Mouse (Mus musculus) right cerebral cortex, adult 2 months (tissue): ENCODE measurements around the gene Mob4.

Experiments
- DNase-seq, 2 experiments: peaks; one replicate each; pipeline ENCODE4 v3.0.0; 2021 to 2022; ENCODE audit warnings: low spot score in 2 of 2

Gene Mob4

DNA sequence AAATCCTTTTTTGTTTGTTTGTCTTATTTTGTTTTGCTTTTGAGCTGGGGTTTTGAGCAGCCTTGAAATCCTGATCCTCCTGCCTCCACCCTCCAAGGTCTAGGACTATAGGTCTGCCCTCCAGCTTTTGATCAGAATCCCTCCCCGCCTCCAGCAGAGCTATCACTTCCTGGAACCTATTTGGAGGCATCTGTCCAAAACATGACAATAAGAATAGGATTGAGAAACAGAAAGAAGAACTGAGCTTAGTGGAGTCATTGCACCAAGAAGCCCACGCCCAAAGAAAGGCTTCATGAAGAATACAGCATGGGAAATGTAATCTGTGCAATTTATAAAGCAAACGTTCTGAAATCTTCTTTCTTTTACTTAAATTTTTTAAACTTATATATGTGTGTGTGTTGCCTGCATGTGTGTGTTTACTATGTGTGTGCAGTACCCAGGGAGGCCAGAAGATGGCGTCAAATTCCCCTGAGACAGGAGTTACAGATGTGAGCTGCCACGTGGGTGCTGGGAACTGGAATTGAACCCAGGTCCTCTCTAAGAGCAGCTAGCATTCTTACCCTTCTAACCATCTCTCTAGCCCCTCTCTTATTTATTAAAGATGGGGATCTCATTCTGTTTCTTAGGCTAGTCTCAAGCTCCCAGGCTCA is 49.0 kb downstream of the Mob4 start:
- no peak for DNase-seq

DNA sequence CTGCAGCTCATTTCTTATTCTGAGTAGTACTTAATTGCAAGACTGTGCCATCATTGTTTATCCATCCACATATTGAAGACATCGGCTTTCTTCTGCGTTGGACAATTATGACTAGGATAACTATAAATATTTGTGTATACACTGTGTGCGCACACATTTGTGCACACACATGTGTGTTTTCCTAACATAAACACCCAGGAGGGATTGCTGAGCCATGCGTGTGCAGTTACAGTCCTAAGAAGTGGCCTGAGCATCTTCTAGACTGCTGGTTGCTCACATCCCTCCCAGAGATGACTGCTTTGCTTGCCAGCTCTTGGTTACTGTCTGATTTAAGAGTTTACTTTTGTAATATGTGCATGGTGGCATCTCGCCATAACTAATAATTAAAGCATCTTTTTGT is 51.4 kb downstream of the Mob4 start:
- no peak for DNase-seq

DNA sequence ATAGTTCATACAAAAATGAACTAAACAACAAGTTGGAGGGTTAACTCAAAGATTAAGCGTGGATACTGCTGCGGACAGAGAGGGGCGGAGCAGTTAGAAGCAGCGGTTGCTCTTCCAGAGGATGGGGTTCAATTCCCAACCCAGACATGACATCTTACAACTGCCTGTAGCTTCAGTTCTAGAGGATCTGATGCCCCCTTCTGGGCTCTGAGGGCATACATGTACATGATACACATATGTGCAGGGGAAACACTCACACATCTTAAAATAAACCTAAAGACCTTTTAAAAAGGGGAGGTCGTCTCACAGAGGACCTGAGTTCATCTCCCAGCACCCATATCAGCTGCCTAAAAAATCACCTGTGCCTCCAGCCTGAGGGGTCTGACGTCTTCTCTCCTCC is 54.7 kb downstream of the Mob4 start:
- no peak for DNase-seq

DNA sequence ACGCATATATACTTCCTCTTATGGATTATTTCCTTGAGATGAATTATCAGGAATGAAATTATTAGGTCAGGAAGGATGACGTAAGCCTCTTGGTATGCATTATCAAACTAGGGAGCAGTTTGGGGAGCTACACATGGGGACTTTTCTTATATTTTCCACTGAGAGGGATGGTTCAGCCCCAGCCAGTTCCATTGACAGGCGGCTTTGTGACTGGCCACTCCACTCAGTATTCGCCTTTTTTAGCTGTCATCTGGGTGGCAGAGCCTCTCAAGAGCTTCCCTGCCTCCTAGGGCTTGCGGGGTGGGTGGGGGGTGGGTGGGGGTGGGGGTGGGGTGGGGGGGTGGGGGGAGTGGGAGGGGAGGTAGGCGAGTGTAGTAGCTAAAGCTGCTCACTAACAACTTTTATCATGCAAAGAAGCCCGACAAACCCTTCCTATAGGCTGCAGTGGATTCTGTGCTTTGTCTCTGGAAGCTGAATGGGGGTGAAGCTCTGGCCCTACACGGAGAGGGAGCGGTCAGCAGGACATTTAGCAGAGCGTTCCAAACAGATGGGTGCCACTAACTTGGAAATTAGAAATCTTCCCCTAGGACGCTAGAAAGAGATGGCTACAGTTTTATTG is 55.7 kb downstream of the Mob4 start:
- DNase-seq, result no peak

DNA sequence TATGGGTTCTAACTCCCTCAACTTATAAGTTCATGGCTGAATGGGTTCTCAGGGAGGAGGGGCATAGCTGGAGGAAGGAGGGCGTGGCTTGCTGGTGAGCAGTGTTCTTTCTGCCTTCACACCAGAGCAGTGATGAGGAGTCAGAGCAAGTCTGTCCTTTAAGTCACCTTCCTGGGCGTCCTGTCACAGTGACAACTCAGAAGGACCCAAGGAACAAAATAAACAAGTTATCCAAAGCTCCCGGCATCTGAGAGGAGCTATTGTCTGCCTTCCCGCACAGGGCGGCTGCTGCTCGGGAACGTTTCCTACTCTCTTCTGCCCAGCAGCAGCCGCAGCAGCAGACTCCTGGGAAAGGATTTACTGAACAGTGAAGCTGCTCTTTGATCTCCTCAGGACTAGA is 61.0 kb downstream of the Mob4 start:
- no peak for DNase-seq

DNA sequence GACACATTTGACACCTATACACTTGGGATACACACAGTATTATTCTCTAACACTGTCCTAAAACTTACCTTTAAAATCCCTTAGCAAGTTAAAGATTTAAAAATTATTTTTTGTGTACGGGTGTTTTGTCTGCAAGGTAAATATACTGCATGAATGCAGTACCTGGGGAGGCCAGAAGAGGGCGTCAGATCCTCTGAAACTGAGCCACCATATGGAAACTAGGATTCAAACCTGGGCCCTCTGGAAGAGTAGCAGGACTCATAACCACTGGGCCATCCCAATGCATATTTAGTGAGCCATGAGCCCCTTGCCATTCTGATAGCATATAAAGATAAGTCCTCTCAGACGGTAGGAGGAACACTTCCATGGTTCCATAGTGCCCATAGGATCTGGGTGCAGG is 61.8 kb downstream of the Mob4 start:
- DNase-seq, result no peak

DNA sequence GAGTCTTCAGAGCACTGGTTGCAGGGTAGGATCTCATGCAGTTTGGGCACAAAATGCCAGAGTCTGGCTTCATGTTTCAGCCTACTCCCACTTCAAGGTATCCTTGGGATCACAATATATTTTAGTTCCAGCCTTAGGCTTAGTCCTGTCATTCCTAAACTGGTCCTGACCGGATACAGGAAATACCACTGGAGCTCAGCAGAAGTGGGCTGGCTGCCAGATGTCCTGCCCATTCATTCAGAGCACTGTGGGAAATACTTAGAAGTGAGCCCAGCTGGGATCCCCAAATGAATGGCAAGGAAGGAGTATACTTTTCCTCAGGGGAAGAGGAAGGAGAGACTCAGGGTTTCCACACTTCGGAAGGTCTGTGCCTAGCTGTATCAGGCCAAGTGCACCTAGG is 62.3 kb downstream of the Mob4 start:
- DNase-seq, result no peak

DNA sequence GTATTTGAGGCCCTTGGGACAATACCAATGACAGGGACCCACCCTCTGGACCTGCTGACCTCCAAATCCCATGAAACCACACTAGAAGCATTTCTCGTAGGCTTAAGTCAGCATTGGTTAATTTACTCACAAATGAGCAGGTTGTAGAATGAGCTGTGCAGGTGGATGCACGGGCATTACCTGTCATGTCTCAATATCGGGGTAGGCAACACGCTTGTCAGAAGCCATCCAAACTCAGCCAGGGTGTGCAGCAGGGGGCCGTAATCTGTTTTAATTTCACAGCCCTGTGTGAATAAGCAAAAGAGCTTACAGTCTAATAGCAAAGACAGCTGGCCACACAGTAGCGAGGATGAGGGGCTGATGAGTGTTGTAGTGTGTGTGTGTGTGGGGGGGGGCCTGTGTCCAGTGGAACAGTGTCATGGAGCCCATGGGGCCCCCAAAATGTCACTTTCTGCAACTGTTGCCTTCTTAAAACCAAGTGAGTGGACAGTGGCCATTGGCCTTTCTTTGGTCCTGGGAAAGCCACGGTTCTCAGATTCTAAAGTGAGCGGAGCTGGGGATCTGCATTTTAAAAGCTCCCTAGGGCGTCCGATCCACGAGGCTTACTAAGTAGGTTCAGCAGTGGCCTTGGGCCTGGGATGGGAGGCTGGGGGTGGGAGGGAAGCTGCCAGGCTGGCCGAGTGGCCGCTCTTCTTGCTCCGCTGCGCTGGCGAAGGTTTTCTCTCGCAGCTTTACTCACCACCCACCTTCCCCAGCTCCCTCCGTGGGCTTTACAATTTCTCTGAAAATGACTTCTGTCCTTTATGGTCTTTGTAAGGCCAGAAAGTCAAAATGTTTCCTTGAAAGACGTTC is 63.3 kb downstream of the Mob4 start:
- DNase-seq, result no peak

DNA sequence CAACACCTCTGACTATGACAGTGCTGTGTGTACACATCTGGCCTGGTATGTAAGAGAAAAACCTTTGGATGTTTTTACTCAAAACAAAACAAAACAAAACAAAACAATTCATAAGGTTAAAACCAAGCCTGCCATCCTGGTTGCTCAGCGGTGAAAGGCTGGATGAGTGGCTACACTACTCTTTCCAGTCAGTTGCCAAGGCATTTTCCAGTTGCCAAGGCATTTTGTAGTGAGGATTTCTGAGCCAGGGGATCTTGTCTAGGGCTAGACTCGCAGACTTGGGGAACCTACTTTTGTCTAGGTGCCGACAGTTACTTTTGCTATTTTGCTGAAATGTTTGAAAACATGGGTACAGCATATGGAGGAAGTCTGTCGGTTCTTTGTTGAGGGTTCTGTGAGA is 64.0 kb downstream of the Mob4 start:
- DNase-seq, result no peak

DNA sequence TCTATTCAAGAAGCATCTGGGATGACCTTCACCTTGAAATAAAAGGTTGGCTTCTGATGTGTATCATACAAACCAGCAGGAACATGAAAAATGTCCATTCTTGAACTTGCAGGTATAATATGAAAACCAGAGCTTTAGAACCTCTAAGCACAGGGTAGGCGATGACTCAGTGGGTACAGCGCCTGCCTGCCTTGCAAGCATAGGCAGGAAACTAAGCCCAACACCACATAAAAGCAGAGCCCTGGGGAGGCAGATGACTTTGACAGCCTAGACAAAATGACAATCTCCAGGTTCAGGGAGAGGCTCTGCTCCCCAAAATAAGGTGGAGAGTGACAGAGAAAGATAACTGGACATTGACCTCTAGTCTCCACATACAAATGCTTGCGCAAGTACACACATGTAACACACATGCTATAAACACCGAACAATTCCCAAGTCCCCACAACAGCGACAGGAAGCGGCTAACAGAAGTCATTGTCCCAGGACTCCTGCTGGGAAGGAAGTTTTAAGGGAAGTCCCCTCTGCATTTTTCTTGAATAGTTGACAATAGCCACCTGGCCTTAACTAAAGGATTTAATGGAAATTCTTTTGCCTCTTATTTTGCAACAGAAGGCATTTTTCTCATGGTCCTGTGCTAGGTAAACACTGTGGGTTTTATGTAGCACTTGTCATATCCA is 65.4 kb downstream of the Mob4 start:
- DNase-seq, result no peak

DNA sequence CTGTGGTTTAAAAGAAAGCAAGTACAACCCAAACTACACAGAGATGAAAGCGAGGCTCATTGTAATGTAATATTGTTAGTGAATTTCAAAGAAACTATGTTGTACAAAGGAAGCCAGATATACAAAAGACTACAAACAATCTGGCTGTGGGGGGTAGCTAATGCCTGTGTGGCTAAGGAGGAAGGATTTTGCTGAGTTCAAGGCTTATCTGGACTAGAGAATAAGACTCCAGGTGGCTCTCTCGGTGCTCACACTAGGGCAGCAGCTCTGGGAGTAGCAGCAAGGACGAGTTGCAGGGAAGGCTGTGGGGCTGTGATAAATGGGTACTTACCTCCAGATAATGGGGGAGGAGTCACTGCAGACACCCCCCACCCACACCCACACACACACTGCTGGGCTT is 67.7 kb downstream of the Mob4 start:
- no peak for DNase-seq

DNA sequence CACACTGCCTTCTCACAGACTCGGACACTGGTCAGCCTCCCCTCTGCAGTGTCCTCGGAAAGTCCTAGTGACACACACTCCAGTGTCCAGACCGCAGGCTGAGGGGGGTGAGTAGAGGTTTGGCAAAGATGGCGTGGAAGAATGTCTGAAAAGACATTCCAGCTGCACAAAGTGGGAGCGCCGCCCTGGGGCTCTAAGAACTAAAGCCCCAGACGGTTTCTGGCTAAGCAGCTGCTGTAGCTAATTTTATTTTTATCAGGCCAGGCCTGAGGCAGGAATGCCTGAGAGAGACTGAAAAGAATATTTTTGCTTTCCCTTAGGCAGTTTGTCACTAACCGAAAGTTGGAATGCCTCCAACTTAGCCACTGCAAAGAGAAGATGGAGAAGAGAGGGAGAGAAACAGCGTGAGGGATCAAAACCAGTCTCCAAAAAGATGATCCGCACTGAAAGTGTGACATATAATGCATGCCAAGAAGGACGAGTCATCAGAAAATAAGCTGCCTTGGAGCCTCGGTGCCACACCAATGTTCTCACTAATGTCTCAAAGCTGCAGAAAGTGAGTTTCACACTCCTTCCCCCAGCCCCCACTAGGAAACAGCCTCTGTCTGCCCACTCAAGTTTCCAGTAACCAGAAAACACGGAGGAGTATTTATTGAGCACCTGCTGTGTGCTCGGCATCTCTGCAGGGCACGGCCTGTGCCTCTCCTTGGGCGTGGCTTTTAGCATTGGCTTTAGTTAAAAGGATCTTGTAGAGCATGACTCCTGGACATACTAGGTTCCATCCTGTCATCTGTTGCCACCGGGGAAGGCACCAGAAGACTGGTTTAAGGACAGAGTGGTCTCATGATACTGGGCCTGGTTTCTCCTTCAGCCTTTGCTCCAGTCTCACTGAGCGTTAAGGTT is 71.1 kb downstream of the Mob4 start:
- peak; percentile 53 to 57 for DNase-seq
